Mouse (Mus musculus) R1 (cell line): ENCODE results near the gene Hoxd4.

Experiments
- DNase-seq: peaks from one replicate; pipeline ENCODE4 v3.0.0-alpha.2; 2018; ENCODE audit warnings: low read depth, low spot score

Gene Hoxd4

GRCm38 (mm10) chr2:74726973-74727639 is 15.4 kb downstream of the Hoxd4 start:
- peak; percentile 51 for DNase-seq

GRCm38 (mm10) chr2:74727640-74728302 is 16.0 kb downstream of the Hoxd4 start:
- DNase-seq: no peak

GRCm38 (mm10) chr2:74728303-74728680 is 16.6 kb downstream of the Hoxd4 start:
- DNase-seq: no peak

- DNase-seq: no peak
These were observed 18.6 kb downstream of the Hoxd4 start for GRCm38 (mm10) chr2:74730331-74730730.

- DNase-seq: peak; percentile 49
These were observed 19.3 kb downstream of the Hoxd4 start for GRCm38 (mm10) chr2:74731055-74731454.

- DNase-seq: no peak
These were observed 20.2 kb downstream of the Hoxd4 start for GRCm38 (mm10) chr2:74731799-74732512.

- DNase-seq: no peak
These were observed 21.0 kb downstream of the Hoxd4 start for GRCm38 (mm10) chr2:74732513-74733316.

GRCm38 (mm10) chr2:74733317-74733661 is 21.6 kb downstream of the Hoxd4 start:
- no peak for DNase-seq

- no peak for DNase-seq
These were observed 22.0 kb downstream of the Hoxd4 start for GRCm38 (mm10) chr2:74733765-74734164.

- DNase-seq: no peak
These were observed 22.7 kb downstream of the Hoxd4 start for GRCm38 (mm10) chr2:74734451-74734850.

- DNase-seq: no peak
These were observed 23.5 kb downstream of the Hoxd4 start for GRCm38 (mm10) chr2:74734996-74735811.

- no peak for DNase-seq
These were observed 24.3 kb downstream of the Hoxd4 start for GRCm38 (mm10) chr2:74735851-74736687.

GRCm38 (mm10) chr2:74736688-74737577 is 25.2 kb downstream of the Hoxd4 start:
- DNase-seq: no peak

- DNase-seq: no peak
These were observed 25.9 kb downstream of the Hoxd4 start for GRCm38 (mm10) chr2:74737578-74738070.

- no peak for DNase-seq
These were observed 27.1 kb downstream of the Hoxd4 start for GRCm38 (mm10) chr2:74738623-74739475.

- no peak for DNase-seq
These were observed 27.7 kb downstream of the Hoxd4 start for GRCm38 (mm10) chr2:74739476-74739800.

GRCm38 (mm10) chr2:74739869-74740268 is 28.1 kb downstream of the Hoxd4 start:
- DNase-seq: no peak
